Mouse (Mus musculus): ENCODE results near the gene Vapa. TPM values are rescaled to one million over a fixed set of nuclear protein-coding genes. Genes with fewer than 3 reads are reported as not detected.
A peak's percentile ranks its signal among the peaks of the same experiment; 100 is the strongest.

Vapa gene
- polyA plus RNA-seq, 1 experiment from 2014 or later, result 292 TPM

DNA sequence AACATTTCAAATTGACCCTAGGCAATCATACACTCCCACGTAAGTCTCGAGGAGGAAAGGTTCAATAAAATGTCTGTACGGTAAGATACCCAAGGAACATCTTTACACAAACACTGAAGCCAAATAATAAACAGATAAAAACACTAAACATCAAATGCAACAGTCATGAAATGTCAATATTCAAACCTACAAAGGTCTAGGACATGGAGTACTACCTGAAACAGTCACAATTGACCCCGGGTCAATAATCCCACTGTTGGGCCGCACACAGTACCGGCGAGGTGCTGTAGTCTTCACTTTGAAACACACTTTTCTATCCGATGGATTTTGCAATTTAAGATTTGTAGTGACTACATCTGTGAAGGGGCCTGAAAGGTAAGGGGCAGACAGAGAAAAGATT lies 18.7 kb downstream of the Vapa start:
- DNase-seq (ENCODE audit: low spot score), result no peak
- H3K27ac ChIP-seq, result no peak overlapping the region
- H3K4me2 ChIP-seq (replicated peaks), result no peak overlapping the region
- ATAC-seq (ENCODE audit: low FRiP score), result no peak
- H3K9me3 ChIP-seq (ENCODE audit: control insufficient read depth, low read length), result no peaks in the 10 kb centered on the region
- peaks cover 16% of the 10 kb centered on the region for H3K36me3 ChIP-seq (replicated peaks; ENCODE audit: control insufficient read depth, insufficient read depth)
- H3K9ac ChIP-seq, result no peak overlapping the region
- 89% methylated on average over 8 of the region's 8 CpGs for WGBS
- H3K4me1 ChIP-seq (replicated peaks; ENCODE audit: control insufficient read depth, insufficient read depth, low read length), result peaks cover 8% of the 10 kb centered on the region; the same call in 1 of the 2 replicates
- H3K4me3 ChIP-seq (replicated peaks; ENCODE audit: low read length), result no peak overlapping the region
- no peaks in the 10 kb centered on the region for H3K27me3 ChIP-seq (ENCODE audit: control insufficient read depth, insufficient read depth, low read length)

DNA sequence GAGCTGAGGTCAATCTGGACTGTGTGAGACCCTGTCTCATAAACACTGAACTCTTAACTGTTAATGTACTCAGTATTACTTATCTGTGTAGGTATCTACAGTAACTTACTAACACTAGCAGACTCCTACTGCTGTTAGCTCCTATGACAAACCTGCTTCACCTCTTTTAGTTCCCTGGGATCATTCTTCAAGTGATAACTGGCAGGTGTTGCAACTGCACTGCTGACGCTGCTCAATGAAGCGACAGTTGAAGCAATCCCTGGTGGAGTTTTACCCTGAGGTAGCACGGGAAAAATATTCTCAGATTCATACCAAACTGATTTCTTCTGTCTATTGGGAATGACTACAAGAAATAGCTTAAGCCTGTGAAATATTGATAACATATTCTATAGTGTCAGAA lies 26.5 kb downstream of the Vapa start:
- Histone ChIP-seq H3K4me2 (replicated peaks) (no peak overlapping the region), H3K4me1 (replicated peaks; ENCODE audit: control insufficient read depth, insufficient read depth, low read length) (no peaks in the 10 kb centered on the region), H3K9ac (no peak overlapping the region), H3K9me3 (ENCODE audit: control insufficient read depth, low read length) (no peaks in the 10 kb centered on the region), H3K4me3 (replicated peaks; ENCODE audit: low read length) (no peak overlapping the region), H3K27me3 (ENCODE audit: control insufficient read depth, insufficient read depth, low read length) (no peaks in the 10 kb centered on the region), H3K27ac (no peak overlapping the region), H3K36me3 (replicated peaks; ENCODE audit: control insufficient read depth, insufficient read depth) (peaks cover 13% of the 10 kb centered on the region)
- DNase-seq (ENCODE audit: low spot score), result no peak
- ATAC-seq (ENCODE audit: low FRiP score), result no peak
- WGBS, result 79% methylated on average over 3 of the region's 3 CpGs

DNA sequence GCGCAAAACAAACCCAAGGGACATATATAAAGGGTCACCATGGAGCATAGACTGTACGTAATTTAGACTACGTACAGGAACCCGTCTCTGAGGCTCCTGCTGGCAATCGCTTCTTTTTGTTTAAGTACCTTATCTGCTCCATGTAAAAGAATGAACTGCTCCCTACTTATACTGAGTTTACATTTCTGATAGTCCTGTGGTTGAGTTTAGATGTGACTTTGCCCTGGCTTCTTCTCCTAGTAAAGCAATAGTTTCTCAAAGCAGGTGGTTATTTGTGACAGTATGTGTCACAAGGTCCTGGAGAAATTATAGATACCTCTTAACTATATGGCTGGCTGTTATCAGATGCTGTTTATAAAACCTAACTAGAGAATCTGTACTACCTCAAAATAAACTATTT lies 31.9 kb downstream of the Vapa start:
- 89% methylated on average over 5 of the region's 5 CpGs for WGBS
- Histone ChIP-seq H3K9me3 (ENCODE audit: control insufficient read depth, low read length) (no peaks in the 10 kb centered on the region), H3K4me2 (replicated peaks) (no peak overlapping the region), H3K36me3 (replicated peaks; ENCODE audit: control insufficient read depth, insufficient read depth) (peaks cover 33% of the 10 kb centered on the region), H3K4me3 (replicated peaks; ENCODE audit: low read length) (no peak overlapping the region), H3K4me1 (replicated peaks; ENCODE audit: control insufficient read depth, insufficient read depth, low read length) (no peaks in the 10 kb centered on the region), H3K27me3 (ENCODE audit: control insufficient read depth, insufficient read depth, low read length) (no peaks in the 10 kb centered on the region), H3K9ac (no peak overlapping the region), H3K27ac (no peak overlapping the region)
- ATAC-seq (ENCODE audit: low FRiP score) (no peak), DNase-seq (ENCODE audit: low spot score) (no peak)

DNA sequence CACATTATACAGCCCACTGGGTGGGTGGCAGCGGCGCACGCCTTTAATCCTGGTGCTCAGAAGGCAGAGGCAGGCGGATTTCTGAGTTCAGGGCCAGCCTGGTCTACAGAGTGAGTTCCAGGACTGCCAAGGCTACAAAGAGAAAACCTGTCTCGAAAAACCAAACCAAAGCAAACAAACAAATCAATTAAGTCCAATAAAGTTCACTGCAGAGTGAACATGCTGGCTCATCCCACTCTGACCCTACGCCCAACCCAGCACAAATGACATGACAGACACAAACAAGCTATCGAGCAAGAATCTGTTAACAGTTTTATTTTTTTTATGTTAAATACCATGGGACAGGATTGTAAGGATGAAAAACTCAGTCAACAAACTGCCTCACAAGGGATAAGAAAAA lies 33.6 kb downstream of the Vapa start:
- no peak for DNase-seq (ENCODE audit: low spot score)
- WGBS, result 98% methylated on average over 7 of the region's 7 CpGs
- Histone ChIP-seq H3K27me3 (ENCODE audit: control insufficient read depth, insufficient read depth, low read length) (no peaks in the 10 kb centered on the region), H3K4me1 (replicated peaks; ENCODE audit: control insufficient read depth, insufficient read depth, low read length) (no peaks in the 10 kb centered on the region), H3K36me3 (replicated peaks; ENCODE audit: control insufficient read depth, insufficient read depth) (peaks cover 33% of the 10 kb centered on the region), H3K4me3 (replicated peaks; ENCODE audit: low read length) (no peak overlapping the region), H3K9ac (no peak overlapping the region), H3K27ac (no peak overlapping the region), H3K4me2 (replicated peaks) (no peak overlapping the region), H3K9me3 (ENCODE audit: control insufficient read depth, low read length) (no peaks in the 10 kb centered on the region)
- no peak for ATAC-seq (ENCODE audit: low FRiP score)

DNA sequence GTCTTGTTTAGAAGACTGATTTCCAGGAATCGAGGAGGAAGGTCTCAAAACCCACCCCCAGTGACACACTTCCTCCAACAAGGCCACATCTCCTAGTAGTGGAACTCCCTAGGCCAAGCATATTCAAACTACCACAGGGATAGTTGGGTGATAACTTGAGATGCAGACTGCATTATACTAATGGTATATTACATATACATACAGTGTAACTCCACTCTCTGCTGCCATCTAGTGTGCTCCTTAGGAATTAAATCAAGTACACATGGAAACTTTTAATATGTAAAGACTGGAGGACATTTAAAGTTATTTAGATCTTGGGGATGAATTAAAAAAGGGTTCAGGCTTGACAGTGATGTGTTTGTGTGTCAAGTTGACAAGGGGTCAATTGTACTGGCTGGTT lies 38.0 kb downstream of the Vapa start:
- H3K36me3 ChIP-seq (replicated peaks; ENCODE audit: control insufficient read depth, insufficient read depth), result peaks cover 16% of the 10 kb centered on the region
- H3K9ac ChIP-seq, result no peak overlapping the region
- WGBS, result 94% methylated on average over 1 of the region's 1 CpGs
- no peak overlapping the region for H3K4me2 ChIP-seq (replicated peaks)
- DNase-seq (ENCODE audit: low spot score) (peak; percentile 77), ATAC-seq (ENCODE audit: low FRiP score) (peak; percentile 54; the same call in 1 of the 2 replicates)
- no peaks in the 10 kb centered on the region for H3K4me1 ChIP-seq (replicated peaks; ENCODE audit: control insufficient read depth, insufficient read depth, low read length)
- H3K4me3 ChIP-seq (replicated peaks; ENCODE audit: low read length), result no peak overlapping the region
- no peak overlapping the region for H3K27ac ChIP-seq
- no peaks in the 10 kb centered on the region for H3K27me3 ChIP-seq (ENCODE audit: control insufficient read depth, insufficient read depth, low read length)
- H3K9me3 ChIP-seq (ENCODE audit: control insufficient read depth, low read length), result no peaks in the 10 kb centered on the region

DNA sequence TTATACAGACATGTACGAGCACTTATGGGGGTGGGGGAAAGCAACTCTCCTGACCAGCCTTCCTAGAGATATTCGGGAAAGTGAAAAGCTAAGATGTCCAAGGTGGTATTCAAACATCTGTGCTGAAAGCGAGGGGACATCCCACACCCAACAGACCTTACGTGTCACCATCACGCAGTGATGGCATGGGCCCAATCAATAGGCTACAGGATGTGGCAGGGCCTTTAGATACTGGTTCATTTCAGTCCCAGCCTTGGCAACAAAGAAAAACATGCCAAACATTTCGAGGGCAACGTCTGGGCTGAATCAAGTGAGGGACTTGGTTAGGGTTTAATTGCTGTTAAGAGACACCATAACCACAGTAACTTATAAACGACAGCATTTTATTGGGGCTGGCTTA lies 38.5 kb downstream of the Vapa start:
- H3K9ac ChIP-seq, result no peak overlapping the region
- H3K4me2 ChIP-seq (replicated peaks), result no peak overlapping the region
- 87% methylated on average over 8 of the region's 8 CpGs for WGBS
- DNase-seq (ENCODE audit: low spot score) (no peak), ATAC-seq (ENCODE audit: low FRiP score) (no peak)
- no peak overlapping the region for H3K4me3 ChIP-seq (replicated peaks; ENCODE audit: low read length)
- H3K27ac ChIP-seq, result no peak overlapping the region
- no peaks in the 10 kb centered on the region for H3K4me1 ChIP-seq (replicated peaks; ENCODE audit: control insufficient read depth, insufficient read depth, low read length)
- H3K36me3 ChIP-seq (replicated peaks; ENCODE audit: control insufficient read depth, insufficient read depth), result peaks cover 12% of the 10 kb centered on the region
- no peaks in the 10 kb centered on the region for H3K9me3 ChIP-seq (ENCODE audit: control insufficient read depth, low read length)
- no peaks in the 10 kb centered on the region for H3K27me3 ChIP-seq (ENCODE audit: control insufficient read depth, insufficient read depth, low read length)

DNA sequence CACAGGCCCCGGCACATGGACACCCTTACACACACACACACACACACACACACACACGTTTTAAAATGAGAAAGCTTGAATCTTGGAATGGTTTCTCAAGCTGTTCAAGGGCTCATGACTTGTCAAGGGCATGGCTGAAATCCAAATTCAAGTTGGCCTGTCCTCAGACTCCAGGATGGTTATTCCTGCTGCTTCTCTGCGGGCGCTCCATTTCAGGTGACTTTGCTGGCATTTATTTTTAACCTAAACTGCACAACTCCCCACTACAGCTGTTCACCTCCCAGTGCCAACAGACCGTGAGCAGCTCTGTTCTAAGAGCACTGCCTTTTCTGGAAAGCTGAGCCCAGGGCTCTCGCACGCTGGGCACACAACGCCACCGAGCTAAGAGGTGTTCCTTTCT lies 41.5 kb downstream of the Vapa start:
- Histone ChIP-seq H3K9ac (no peak overlapping the region), H3K9me3 (ENCODE audit: control insufficient read depth, low read length) (no peaks in the 10 kb centered on the region), H3K27ac (no peak overlapping the region), H3K4me1 (replicated peaks; ENCODE audit: control insufficient read depth, insufficient read depth, low read length) (no peaks in the 10 kb centered on the region), H3K4me3 (replicated peaks; ENCODE audit: low read length) (no peak overlapping the region), H3K4me2 (replicated peaks) (no peak overlapping the region), H3K36me3 (replicated peaks; ENCODE audit: control insufficient read depth, insufficient read depth) (no peaks in the 10 kb centered on the region), H3K27me3 (ENCODE audit: control insufficient read depth, insufficient read depth, low read length) (no peaks in the 10 kb centered on the region)
- WGBS, result 85% methylated on average over 9 of the region's 9 CpGs
- DNase-seq (ENCODE audit: low spot score), result no peak
- ATAC-seq (ENCODE audit: low FRiP score), result no peak

DNA sequence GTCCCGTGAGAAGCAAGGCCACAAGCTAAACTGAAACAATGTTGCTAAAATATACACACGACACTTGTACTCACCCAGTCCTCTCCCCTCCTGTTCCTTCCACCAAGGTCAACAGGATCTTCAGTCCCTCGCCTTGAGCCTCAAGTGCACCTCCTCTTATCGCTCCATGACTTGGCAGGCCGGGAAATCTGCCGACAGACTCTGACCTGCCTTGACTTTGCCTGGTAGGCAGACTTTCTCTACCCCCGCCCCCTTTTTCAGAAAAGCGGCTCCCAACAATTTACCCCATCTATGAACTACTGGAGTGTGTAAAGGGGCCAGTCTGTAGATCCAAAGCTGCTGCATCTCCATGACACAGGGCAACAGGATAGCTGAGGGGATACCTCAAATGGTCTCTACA lies 41.9 kb downstream of the Vapa start:
- no peak overlapping the region for H3K4me2 ChIP-seq (replicated peaks)
- DNase-seq (ENCODE audit: low spot score) (no peak), ATAC-seq (ENCODE audit: low FRiP score) (no peak)
- H3K9ac ChIP-seq, result no peak overlapping the region
- WGBS, result 90% methylated on average over 8 of the region's 8 CpGs
- no peaks in the 10 kb centered on the region for H3K9me3 ChIP-seq (ENCODE audit: control insufficient read depth, low read length)
- H3K27me3 ChIP-seq (ENCODE audit: control insufficient read depth, insufficient read depth, low read length), result no peaks in the 10 kb centered on the region
- no peak overlapping the region for H3K4me3 ChIP-seq (replicated peaks; ENCODE audit: low read length)
- no peaks in the 10 kb centered on the region for H3K4me1 ChIP-seq (replicated peaks; ENCODE audit: control insufficient read depth, insufficient read depth, low read length)
- H3K36me3 ChIP-seq (replicated peaks; ENCODE audit: control insufficient read depth, insufficient read depth), result no peaks in the 10 kb centered on the region
- no peak overlapping the region for H3K27ac ChIP-seq

DNA sequence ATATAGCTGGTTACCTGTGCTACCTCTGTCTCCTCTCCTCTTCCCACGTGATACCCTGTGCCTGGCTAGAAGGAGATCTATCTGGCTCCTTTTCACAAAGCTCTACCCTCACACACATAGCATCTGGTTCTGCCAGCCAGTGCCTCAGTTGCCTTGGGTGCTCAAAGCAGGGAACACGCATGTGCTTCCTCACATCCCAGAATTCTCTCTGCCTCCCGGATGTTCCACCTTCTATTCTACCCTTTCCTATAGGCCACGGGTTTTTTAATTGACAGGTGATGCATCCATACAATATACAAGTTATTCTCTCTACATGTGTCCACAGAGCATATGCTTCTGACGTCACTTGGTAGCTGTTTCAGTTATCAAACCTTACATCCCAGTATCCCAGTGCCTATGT lies 49.2 kb downstream of the Vapa start:
- Histone ChIP-seq H3K4me1 (replicated peaks; ENCODE audit: control insufficient read depth, insufficient read depth, low read length) (no peaks in the 10 kb centered on the region), H3K4me2 (replicated peaks) (no peak overlapping the region), H3K9ac (no peak overlapping the region), H3K36me3 (replicated peaks; ENCODE audit: control insufficient read depth, insufficient read depth) (no peaks in the 10 kb centered on the region), H3K27ac (no peak overlapping the region), H3K27me3 (ENCODE audit: control insufficient read depth, insufficient read depth, low read length) (no peaks in the 10 kb centered on the region), H3K4me3 (replicated peaks; ENCODE audit: low read length) (no peak overlapping the region), H3K9me3 (ENCODE audit: control insufficient read depth, low read length) (no peaks in the 10 kb centered on the region)
- ATAC-seq (ENCODE audit: low FRiP score), result no peak
- WGBS, result 73% methylated on average over 5 of the region's 5 CpGs
- no peak for DNase-seq (ENCODE audit: low spot score)

DNA sequence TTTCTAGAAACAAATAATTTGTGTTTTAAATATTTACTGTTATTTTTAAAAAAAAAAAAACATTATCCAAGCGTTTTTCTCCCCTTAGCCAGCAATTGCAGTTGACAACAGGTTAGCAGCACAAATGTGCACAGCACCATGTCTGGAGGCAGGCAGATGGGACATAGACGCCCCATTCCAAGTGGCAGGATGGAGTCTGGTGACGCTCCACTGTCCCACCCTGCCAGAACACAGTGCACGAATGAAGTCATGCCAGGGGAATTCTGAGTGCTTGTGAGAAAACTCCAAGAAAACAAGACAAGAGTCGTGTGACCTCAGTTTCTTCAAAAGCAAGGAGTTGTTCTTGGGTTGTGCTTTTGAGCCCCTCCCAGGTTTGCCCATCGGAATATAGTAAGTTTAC lies 50.0 kb downstream of the Vapa start:
- Histone ChIP-seq H3K9me3 (ENCODE audit: control insufficient read depth, low read length) (no peaks in the 10 kb centered on the region), H3K9ac (no peak overlapping the region), H3K4me2 (replicated peaks) (no peak overlapping the region), H3K4me3 (replicated peaks; ENCODE audit: low read length) (no peak overlapping the region), H3K36me3 (replicated peaks; ENCODE audit: control insufficient read depth, insufficient read depth) (no peaks in the 10 kb centered on the region), H3K27ac (no peak overlapping the region), H3K27me3 (ENCODE audit: control insufficient read depth, insufficient read depth, low read length) (no peaks in the 10 kb centered on the region), H3K4me1 (replicated peaks; ENCODE audit: control insufficient read depth, insufficient read depth, low read length) (no peaks in the 10 kb centered on the region)
- 66% methylated on average over 6 of the region's 6 CpGs for WGBS
- DNase-seq (ENCODE audit: low spot score), result no peak
- no peak for ATAC-seq (ENCODE audit: low FRiP score)

All from hindbrain, embryonic 14.5 days (tissue).